12 mouse cellular contexts compared by ENCODE assay signal in genomic region chr11:104269385-104269822, GRCm38 (mm10). TPM values are rescaled to one million over a fixed set of nuclear protein-coding genes. Genes with fewer than 3 reads are reported as not detected.
DNase-seq lines count a peak whose midpoint lies in the region; ATAC-seq and TF ChIP-seq lines count a peak whose summit lies in the region.
"Had no signal": no experiment of that assay in that cellular context is flagged by ENCODE, and none has a peak within 500 bp of the region (broad histone marks: within the 10 kb centered on the region; RNA-seq: fewer than 3 reads in every experiment).

No protein-coding gene starts in this region.

- peak overlapping the region; percentile 92 for H3K27ac ChIP-seq in gastrocnemius, adult 2 months
- no peak overlapping the region for H3K27ac ChIP-seq in kidney, postnatal 0 days
- H3K27ac ChIP-seq in midbrain, embryonic 11.5 days (ENCODE audit: low read depth, low read length): no peak overlapping the region
- H3K27ac ChIP-seq in forebrain, embryonic 10.5 days: no peak overlapping the region
- H3K27ac ChIP-seq: limb, embryonic 13.5 days had no signal

- 20% methylated on average over 9 of the region's 9 CpGs for WGBS in kidney, postnatal 0 days
- 70% methylated on average over 9 of the region's 9 CpGs for WGBS in midbrain, embryonic 11.5 days
- WGBS in forebrain, embryonic 10.5 days: 67% methylated on average over 9 of the region's 9 CpGs

- no peak for TF ChIP-seq CTCF in gastrocnemius, adult 2 months (IDR thresholded peaks at IDR 0.05)
- TF ChIP-seq CTCF in kidney, postnatal 0 days (IDR thresholded peaks at IDR 0.05; ENCODE audit: low read depth): no peak

- H3K27me3 ChIP-seq in kidney, postnatal 0 days (ENCODE audit: insufficient read depth, low read length): no peaks in the 10 kb centered on the region
- no peaks in the 10 kb centered on the region for H3K27me3 ChIP-seq in midbrain, embryonic 11.5 days (ENCODE audit: control insufficient read depth, insufficient read depth, low read length)
- no peaks in the 10 kb centered on the region for H3K27me3 ChIP-seq in forebrain, embryonic 10.5 days (ENCODE audit: poor library complexity, severe bottlenecking)
- H3K27me3 ChIP-seq: limb, embryonic 13.5 days had no signal

- DNase-seq in gastrocnemius, adult 2 months: peak; percentile 69
- no peak for DNase-seq in gastrocnemius, postnatal 14 days
- DNase-seq in NIH3T3 (ENCODE audit: low read depth): peak; percentile 29
- peak; percentile 31 for DNase-seq in heart, adult 8-10 months (ENCODE audit: low spot score)
- no peak for DNase-seq in kidney, postnatal 0 days (ENCODE audit: low spot score)
- DNase-seq in midbrain, embryonic 11.5 days (ENCODE audit: low spot score, missing footprints): no peak
- no peak for DNase-seq in forebrain, embryonic 10.5 days (ENCODE audit: extremely low spot score, low spot score)
- no peak for DNase-seq in cerebellum, adult 9-10 months
- DNase-seq: cerebellum, adult 8-10 months had no signal

- H3K9me3 ChIP-seq in kidney, postnatal 0 days (replicated peaks; ENCODE audit: low read length): no peaks in the 10 kb centered on the region
- H3K9me3 ChIP-seq in midbrain, embryonic 11.5 days (ENCODE audit: control insufficient read depth, low read length): no peaks in the 10 kb centered on the region
- H3K9me3 ChIP-seq in forebrain, embryonic 10.5 days: no peaks in the 10 kb centered on the region
- H3K9me3 ChIP-seq: limb, embryonic 13.5 days had no signal

- 0 out of 2 replicates have a peak, but pooled peaks have one; percentile 46 for ATAC-seq in kidney, postnatal 0 days (replicated peaks; ENCODE audit: low FRiP score, low read depth)
- ATAC-seq in midbrain, embryonic 11.5 days (ENCODE audit: low FRiP score): no peak

- H3K4me1 ChIP-seq in kidney, postnatal 0 days (replicated peaks; ENCODE audit: insufficient read depth, low read length): no peaks in the 10 kb centered on the region
- no peaks in the 10 kb centered on the region for H3K4me1 ChIP-seq in midbrain, embryonic 11.5 days (ENCODE audit: control insufficient read depth, insufficient read depth, low read length)
- H3K4me1 ChIP-seq in forebrain, embryonic 10.5 days: peaks cover 4% of the 10 kb centered on the region

- no peaks in the 10 kb centered on the region for H3K36me3 ChIP-seq in kidney, postnatal 0 days (ENCODE audit: insufficient read depth, low read length)
- H3K36me3 ChIP-seq in midbrain, embryonic 11.5 days (ENCODE audit: control insufficient read depth, insufficient read depth, low read length): no peaks in the 10 kb centered on the region
- no peaks in the 10 kb centered on the region for H3K36me3 ChIP-seq in forebrain, embryonic 10.5 days (replicated peaks)
- H3K36me3 ChIP-seq: limb, embryonic 13.5 days had no signal

- intact Hi-C loops in gastrocnemius, adult 2 months (cut with DNase I): no loop called here
- intact Hi-C loops in gastrocnemius, postnatal 14 days (cut with DNase I; ENCODE audit: low total_unique reads): no loop called here

- no peak overlapping the region for H3K9ac ChIP-seq in kidney, postnatal 0 days (ENCODE audit: low read depth, low read length)
- no peak overlapping the region for H3K9ac ChIP-seq in midbrain, embryonic 11.5 days (ENCODE audit: low read length)
- H3K9ac ChIP-seq: limb, embryonic 13.5 days had no signal

- H3K4me2 ChIP-seq in kidney, postnatal 0 days (ENCODE audit: low read length): no peak overlapping the region
- H3K4me2 ChIP-seq in midbrain, embryonic 11.5 days: no peak overlapping the region
- H3K4me2 ChIP-seq: limb, embryonic 13.5 days had no signal

- no peak overlapping the region for H3K4me3 ChIP-seq in gastrocnemius, adult 2 months
- no peak overlapping the region for H3K4me3 ChIP-seq in kidney, postnatal 0 days (replicated peaks; ENCODE audit: low read depth, low read length)
- no peak overlapping the region for H3K4me3 ChIP-seq in midbrain, embryonic 11.5 days (ENCODE audit: low read depth, low read length)
- no peak overlapping the region for H3K4me3 ChIP-seq in forebrain, embryonic 10.5 days
- H3K4me3 ChIP-seq: erythroblast, embryonic 14.5 days; limb, embryonic 13.5 days had no signal

RNA-seq across cellular contexts. Expression of gene Mapt, which starts 38.2 kb away (rescaled TPM):
- 10 to 100 TPM; 66.3 to 79.2 TPM for total RNA-seq in gastrocnemius, adult 2 months (2021)
- total RNA-seq in gastrocnemius, postnatal 14 days (2021): 10 to 100 TPM; 46.1 to 56.3 TPM
- total RNA-seq in heart, adult 8-10 months (2022): 100 to 1,000 TPM in 1 of 4 experiments, 10 to 100 TPM in 3; 85.8 to 115 (median 96.0) TPM
- 6.7 and 11.4 TPM in 2 replicates for polyA plus RNA-seq in kidney, postnatal 0 days (2015; fragmentation: Nextera tagmentation; extraction: Ambion mirVana)
- polyA plus RNA-seq in midbrain, embryonic 11.5 days (2014; fragmentation: Nextera tagmentation; extraction: Ambion mirVana): 70.9 and 71.6 TPM in 2 replicates
- polyA plus RNA-seq in forebrain, embryonic 10.5 days (2016; fragmentation: Nextera tagmentation; extraction: Ambion mirVana): 2.9 and 8.1 TPM in 2 replicates
- total RNA-seq: granulocyte monocyte progenitor cell, adult 5-6 weeks had no signal
- polyA plus RNA-seq: erythroblast, embryonic 14.5 days had no signal

Comparison
In these comparisons a context has a peak if more than half of its experiments do, and no peak if none do; other contexts are left out.
1. DNase-seq: peak in gastrocnemius, adult 2 months (single experiment), NIH3T3 (single experiment) and heart, adult 8-10 months (single experiment); none in gastrocnemius, postnatal 14 days (single experiment), kidney, postnatal 0 days (single experiment), midbrain, embryonic 11.5 days (single experiment), forebrain, embryonic 10.5 days (single experiment) and cerebellum, adult 9-10 months (single experiment).